8 mouse cellular contexts compared by ENCODE assay signal in genomic region chr7:19290969-19291596, GRCm38 (mm10). TPM values are rescaled to one million over a fixed set of nuclear protein-coding genes. Genes with fewer than 3 reads are reported as not detected.
DNase-seq lines count a peak whose midpoint lies in the region; ATAC-seq lines count a peak whose summit lies in the region.

No protein-coding gene starts in this region.

- no peak; the same call in 1 of the 2 replicates for ATAC-seq in kidney, embryonic 15.5 days (replicated peaks; ENCODE audit: low FRiP score)
- ATAC-seq in embryonic facial prominence, embryonic 13.5 days (ENCODE audit: insufficient number of reproducible peaks, insufficient read depth, low FRiP score, low TSS enrichment, low read depth), result no peak
- peak; percentile 72 for ATAC-seq in heart, embryonic 16.5 days (replicated peaks; ENCODE audit: extremely low read depth, insufficient read depth, low FRiP score)
- ATAC-seq in neural tube, embryonic 12.5 days (ENCODE audit: low FRiP score, low read depth), result 0 out of 2 replicates have a peak, but pooled peaks have one; percentile 19
- no peak for ATAC-seq in frontal cortex, adult (ENCODE audit: low TSS enrichment)

- no peaks in the 10 kb centered on the region for H3K36me3 ChIP-seq in kidney, embryonic 15.5 days
- H3K36me3 ChIP-seq in embryonic facial prominence, embryonic 13.5 days, result peaks cover 6% of the 10 kb centered on the region; the same call in 1 of the 2 replicates
- no peaks in the 10 kb centered on the region for H3K36me3 ChIP-seq in heart, embryonic 16.5 days (ENCODE audit: control insufficient read depth, insufficient read depth)
- peaks cover 45% of the 10 kb centered on the region for H3K36me3 ChIP-seq in neural tube, embryonic 12.5 days

- 2% methylated on average over 20 of the region's 20 CpGs for WGBS in kidney, embryonic 15.5 days
- under 1% methylated on average over 20 of the region's 20 CpGs for WGBS in embryonic facial prominence, embryonic 13.5 days
- 2% methylated on average over 20 of the region's 20 CpGs for WGBS in heart, embryonic 16.5 days
- WGBS in neural tube, embryonic 12.5 days, result 1% methylated on average over 20 of the region's 20 CpGs

- no peaks in the 10 kb centered on the region for H3K9me3 ChIP-seq in kidney, embryonic 15.5 days (replicated peaks)
- no peaks in the 10 kb centered on the region for H3K9me3 ChIP-seq in embryonic facial prominence, embryonic 13.5 days
- no peaks in the 10 kb centered on the region for H3K9me3 ChIP-seq in heart, embryonic 16.5 days (replicated peaks; ENCODE audit: control insufficient read depth, low read length)
- no peaks in the 10 kb centered on the region for H3K9me3 ChIP-seq in neural tube, embryonic 12.5 days

- peak overlapping the region; percentile 43 for H3K9ac ChIP-seq in kidney, embryonic 15.5 days
- peak overlapping the region; percentile 63 for H3K9ac ChIP-seq in embryonic facial prominence, embryonic 13.5 days
- peak overlapping the region; percentile 73 for H3K9ac ChIP-seq in heart, embryonic 16.5 days (ENCODE audit: low read length)
- H3K9ac ChIP-seq in neural tube, embryonic 12.5 days, result peak overlapping the region; percentile 51

- H3K27me3 ChIP-seq in kidney, embryonic 15.5 days, result no peaks in the 10 kb centered on the region
- H3K27me3 ChIP-seq in embryonic facial prominence, embryonic 13.5 days, result no peaks in the 10 kb centered on the region
- H3K27me3 ChIP-seq in heart, embryonic 16.5 days (ENCODE audit: control insufficient read depth, insufficient read depth, low read length), result no peaks in the 10 kb centered on the region
- H3K27me3 ChIP-seq in neural tube, embryonic 12.5 days (replicated peaks), result no peaks in the 10 kb centered on the region

- 0 out of 2 replicates have a peak overlapping the region, but pooled peaks have one; percentile 28 for H3K27ac ChIP-seq in kidney, embryonic 15.5 days
- H3K27ac ChIP-seq in embryonic facial prominence, embryonic 13.5 days, result no peak overlapping the region
- H3K27ac ChIP-seq in heart, embryonic 16.5 days (ENCODE audit: low read length), result peak overlapping the region; percentile 80
- peak overlapping the region; percentile 22; the same call in 1 of the 2 replicates for H3K27ac ChIP-seq in neural tube, embryonic 12.5 days

- peak overlapping the region; percentile 45 for H3K4me3 ChIP-seq in kidney, embryonic 15.5 days (replicated peaks)
- H3K4me3 ChIP-seq in embryonic facial prominence, embryonic 13.5 days, result peak overlapping the region; percentile 40
- H3K4me3 ChIP-seq in heart, embryonic 16.5 days (ENCODE audit: low read length), result peak overlapping the region; percentile 70
- H3K4me3 ChIP-seq in neural tube, embryonic 12.5 days, result peak overlapping the region; percentile 18

- peaks cover 22% of the 10 kb centered on the region for H3K4me1 ChIP-seq in kidney, embryonic 15.5 days
- peaks cover 22% of the 10 kb centered on the region for H3K4me1 ChIP-seq in embryonic facial prominence, embryonic 13.5 days
- peaks cover 14% of the 10 kb centered on the region for H3K4me1 ChIP-seq in heart, embryonic 16.5 days (ENCODE audit: control insufficient read depth, insufficient read depth, low read length)
- H3K4me1 ChIP-seq in neural tube, embryonic 12.5 days, result peaks cover 20% of the 10 kb centered on the region

- H3K4me2 ChIP-seq in kidney, embryonic 15.5 days, result peak overlapping the region; percentile 69
- peak overlapping the region; percentile 62 for H3K4me2 ChIP-seq in embryonic facial prominence, embryonic 13.5 days
- H3K4me2 ChIP-seq in heart, embryonic 16.5 days (ENCODE audit: low read depth, low read length), result peak overlapping the region; percentile 84
- H3K4me2 ChIP-seq in neural tube, embryonic 12.5 days (replicated peaks), result peak overlapping the region; percentile 54

- DNase-seq in kidney, adult 11 months, result no peak
- peak; percentile 86 for DNase-seq in liver
- no peak for DNase-seq in spleen, postnatal 14 days (ENCODE audit: low spot score in 2 of 2)

RNA-seq across cellular contexts. Expression of gene Rtn2, which starts 8.7 kb away (rescaled TPM):
- polyA plus RNA-seq in kidney, embryonic 15.5 days (2015; fragmentation: Nextera tagmentation; extraction: Ambion mirVana), result 8.3 and 9.2 TPM in 2 replicates
- polyA plus RNA-seq in embryonic facial prominence, embryonic 13.5 days (2015; fragmentation: Nextera tagmentation; extraction: Ambion mirVana), result 10.2 and 11.7 TPM in 2 replicates
- polyA plus RNA-seq in heart, embryonic 16.5 days (2015; fragmentation: Nextera tagmentation; extraction: Ambion mirVana), result 27.4 and 28.5 TPM in 2 replicates
- 91.1 and 99.1 TPM in 2 replicates for polyA plus RNA-seq in neural tube, embryonic 12.5 days (2016; fragmentation: Nextera tagmentation; extraction: Ambion mirVana)

RNA-seq across cellular contexts. Expression of gene Ppm1n, which starts 11.2 kb away (rescaled TPM):
- polyA plus RNA-seq in kidney, embryonic 15.5 days (2015; fragmentation: Nextera tagmentation; extraction: Ambion mirVana), result 0.13 TPM in 1 of 2 replicates, not detected in the other
- polyA plus RNA-seq in embryonic facial prominence, embryonic 13.5 days (2015; fragmentation: Nextera tagmentation; extraction: Ambion mirVana), result not detected in 2 replicates
- 0.11 TPM in 1 of 2 replicates, not detected in the other for polyA plus RNA-seq in heart, embryonic 16.5 days (2015; fragmentation: Nextera tagmentation; extraction: Ambion mirVana)
- 0.20 TPM in 1 of 2 replicates, not detected in the other for polyA plus RNA-seq in neural tube, embryonic 12.5 days (2016; fragmentation: Nextera tagmentation; extraction: Ambion mirVana)

RNA-seq across cellular contexts. Expression of gene Fosb, which starts 18.8 kb away (rescaled TPM):
- polyA plus RNA-seq in kidney, embryonic 15.5 days (2015; fragmentation: Nextera tagmentation; extraction: Ambion mirVana), result 0.09 and 0.26 TPM in 2 replicates
- 0.06 and 0.23 TPM in 2 replicates for polyA plus RNA-seq in embryonic facial prominence, embryonic 13.5 days (2015; fragmentation: Nextera tagmentation; extraction: Ambion mirVana)
- 0.24 and 0.34 TPM in 2 replicates for polyA plus RNA-seq in heart, embryonic 16.5 days (2015; fragmentation: Nextera tagmentation; extraction: Ambion mirVana)
- 0.08 TPM in 1 of 2 replicates, not detected in the other for polyA plus RNA-seq in neural tube, embryonic 12.5 days (2016; fragmentation: Nextera tagmentation; extraction: Ambion mirVana)

RNA-seq across cellular contexts. Expression of gene Vasp, which starts 19.5 kb away (rescaled TPM):
- polyA plus RNA-seq in kidney, embryonic 15.5 days (2015; fragmentation: Nextera tagmentation; extraction: Ambion mirVana), result 87.4 and 89.8 TPM in 2 replicates
- polyA plus RNA-seq in embryonic facial prominence, embryonic 13.5 days (2015; fragmentation: Nextera tagmentation; extraction: Ambion mirVana), result 57.3 and 64.0 TPM in 2 replicates
- polyA plus RNA-seq in heart, embryonic 16.5 days (2015; fragmentation: Nextera tagmentation; extraction: Ambion mirVana), result 84.0 and 86.1 TPM in 2 replicates
- 53.4 and 56.3 TPM in 2 replicates for polyA plus RNA-seq in neural tube, embryonic 12.5 days (2016; fragmentation: Nextera tagmentation; extraction: Ambion mirVana)

RNA-seq across cellular contexts. Expression of gene Ercc1, which starts 53.5 kb away (rescaled TPM):
- 85.7 and 87.2 TPM in 2 replicates for polyA plus RNA-seq in kidney, embryonic 15.5 days (2015; fragmentation: Nextera tagmentation; extraction: Ambion mirVana)
- polyA plus RNA-seq in embryonic facial prominence, embryonic 13.5 days (2015; fragmentation: Nextera tagmentation; extraction: Ambion mirVana), result 93.2 and 106 TPM in 2 replicates
- polyA plus RNA-seq in heart, embryonic 16.5 days (2015; fragmentation: Nextera tagmentation; extraction: Ambion mirVana), result 61.0 and 62.4 TPM in 2 replicates
- 103 and 104 TPM in 2 replicates for polyA plus RNA-seq in neural tube, embryonic 12.5 days (2016; fragmentation: Nextera tagmentation; extraction: Ambion mirVana)

Comparison
In these comparisons a context has a peak if more than half of its experiments do, and no peak if none do; other contexts are left out.
1. ATAC-seq: peak in heart, embryonic 16.5 days (single experiment) and neural tube, embryonic 12.5 days (single experiment); none in kidney, embryonic 15.5 days (single experiment), embryonic facial prominence, embryonic 13.5 days (single experiment) and frontal cortex, adult (single experiment).
2. H3K4me3 ChIP-seq: peak in every context shown above with its lines; median percentile 70 in heart, embryonic 16.5 days; 45 in kidney, embryonic 15.5 days; 40 in embryonic facial prominence, embryonic 13.5 days; 18 in neural tube, embryonic 12.5 days.
3. Peak in every context shown above with its lines, with median percentiles within 50 percentile points of each other: H3K4me2 ChIP-seq and H3K9ac ChIP-seq.